Mouse (Mus musculus): ENCODE results near the gene Gm3047.
"Not testable (repeated sequence)": the region's sequence is repeated elsewhere in the genome, so short reads cannot be mapped to it uniquely, and the experiment has no call there.

The Gm3047 gene

GRCm38 (mm10) chr14:4555105-4555504, at the start of gene Gm3047:
TSS of gene Gm3047 (plus strand) at chr14:4555405.
- not testable (repeated sequence) for H3K36me3 ChIP-seq (ENCODE audit: control insufficient read depth, insufficient read depth, low read length, poor library complexity, severe bottlenecking); DNase-seq (ENCODE audit: low read depth, low spot score); H3K27me3 ChIP-seq (ENCODE audit: control insufficient read depth, insufficient read depth, low read length, poor library complexity, severe bottlenecking)
